ENCODE assay signal across 15 mouse cellular contexts in the genomic region with DNA sequence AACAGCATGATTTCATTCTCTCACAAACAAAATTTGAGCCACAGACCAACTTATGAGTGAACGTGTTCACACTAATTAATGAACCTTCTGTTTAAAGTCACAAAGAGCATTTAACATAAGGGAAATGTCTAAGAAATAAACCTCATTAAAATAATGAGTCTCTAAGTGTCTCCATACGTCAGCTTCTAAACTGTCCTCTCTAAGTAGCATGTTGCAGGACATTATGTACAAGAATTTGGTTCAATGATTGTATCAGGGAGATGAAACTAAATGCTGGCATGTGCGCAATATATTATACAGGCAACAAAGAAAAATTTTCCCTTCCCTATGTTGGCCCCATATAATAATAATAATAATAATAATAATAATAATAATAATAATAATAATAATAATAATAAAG.
"Had no signal": no experiment of that assay in that cellular context is flagged by ENCODE, and none has a peak within 500 bp of the region (broad histone marks: within the 10 kb centered on the region; RNA-seq: fewer than 3 reads in every experiment).

No protein-coding gene starts in this region.

- H3K4me3 ChIP-seq: midbrain, embryonic 10.5 days; midbrain, embryonic 13.5 days; midbrain, embryonic 15.5 days; myocyte; neural tube, embryonic 12.5 days; stomach, embryonic 15.5 days had no signal

- H3K27ac ChIP-seq: midbrain, embryonic 10.5 days; midbrain, embryonic 13.5 days; midbrain, embryonic 15.5 days; neural tube, embryonic 12.5 days; stomach, embryonic 15.5 days; stomach, postnatal 0 days had no signal

- H3K9me3 ChIP-seq: midbrain, embryonic 10.5 days; midbrain, embryonic 13.5 days; midbrain, embryonic 15.5 days; neural tube, embryonic 12.5 days; stomach, embryonic 15.5 days had no signal

- H3K4me2 ChIP-seq: lung, embryonic 14.5 days; midbrain, embryonic 13.5 days; midbrain, embryonic 15.5 days; neural tube, embryonic 12.5 days; stomach, embryonic 15.5 days had no signal

- H3K9ac ChIP-seq: lung, embryonic 14.5 days; midbrain, embryonic 13.5 days; midbrain, embryonic 15.5 days; neural tube, embryonic 12.5 days; stomach, embryonic 15.5 days had no signal

- H3K36me3 ChIP-seq: midbrain, embryonic 10.5 days; midbrain, embryonic 13.5 days; midbrain, embryonic 15.5 days; neural tube, embryonic 12.5 days; stomach, embryonic 15.5 days had no signal

- ATAC-seq: midbrain, embryonic 15.5 days had no signal

- H3K4me1 ChIP-seq: midbrain, embryonic 10.5 days; midbrain, embryonic 13.5 days; midbrain, embryonic 15.5 days; neural tube, embryonic 12.5 days; stomach, embryonic 15.5 days had no signal

- DNase-seq: lung, adult 18-20 months; lung, embryonic 14.5 days; lung, postnatal 10 days; lung, postnatal 4 days; right cerebral cortex, postnatal 14 days; thymus, adult 2 months; thymus, postnatal 25 days; thymus, postnatal 4 days had no signal

- H3K27me3 ChIP-seq: midbrain, embryonic 13.5 days; midbrain, embryonic 15.5 days; neural tube, embryonic 12.5 days; stomach, embryonic 15.5 days had no signal
